Mouse (Mus musculus) stomach, postnatal 0 days (tissue): ENCODE data around the gene Arid3c. TPM values are rescaled to one million over a fixed set of nuclear protein-coding genes. Genes with fewer than 3 reads are reported as not detected.
A peak's percentile ranks its signal among the peaks of the same experiment; 100 is the strongest.
"Not testable (repeated sequence)": the region's sequence is repeated elsewhere in the genome, so short reads cannot be mapped to it uniquely, and the experiment has no call there.

Experiments
- ATAC-seq: fragments of 200-750 bp; cut with Nextera tagmentation; 2 replicates; pipeline ENCODE4 v1.8.0; 2017; ENCODE audit not compliant: low FRiP score, low TSS enrichment
- DNase-seq: peaks from one replicate; pipeline ENCODE4 v3.0.0-alpha.2; 2016; ENCODE audit warnings: low spot score
- H3K27ac ChIP-seq: fragments of 300-500 bp; sonication (generic); replicated peaks from 2 replicates; pipeline ENCODE4 v1.5.1; 2014; ENCODE audit warnings: mild to moderate bottlenecking, control low read depth
- H3K27me3 ChIP-seq: fragments of 300-500 bp; sonication (generic); 2 replicates; pipeline ENCODE4 v1.6.1; 2014; ENCODE audit warnings: low read length; ENCODE audit not compliant: control insufficient read depth, insufficient read depth
- H3K36me3 ChIP-seq: fragments of 300-500 bp; sonication (generic); 2 replicates; pipeline ENCODE4 v1.6.1; 2014; ENCODE audit warnings: low read length, mixed read lengths; ENCODE audit not compliant: control insufficient read depth, insufficient read depth
- H3K4me1 ChIP-seq: fragments of 300-500 bp; sonication (generic); replicated peaks from 2 replicates; pipeline ENCODE4 v1.6.1; 2014; ENCODE audit warnings: antibody characterized with exemption; ENCODE audit not compliant: control insufficient read depth, insufficient read depth
- H3K4me2 ChIP-seq: fragments of 300-500 bp; sonication (generic); replicated peaks from 2 replicates; pipeline ENCODE4 v1.6.1; 2014; ENCODE audit warnings: low read depth, mild to moderate bottlenecking, control low read depth, moderate library complexity
- H3K4me3 ChIP-seq: fragments of 300-500 bp; sonication (generic); 2 replicates; pipeline ENCODE4 v1.5.1; 2014; ENCODE audit warnings: low read depth, low read length, control low read depth
- H3K9ac ChIP-seq: fragments of 300-500 bp; sonication (generic); 2 replicates; pipeline ENCODE4 v1.6.1; 2014; ENCODE audit warnings: mild to moderate bottlenecking, low read length, control low read depth, mixed read lengths
- H3K9me3 ChIP-seq: fragments of 300-500 bp; sonication (generic); 2 replicates; pipeline ENCODE4 v1.6.1; 2016; ENCODE audit warnings: low read length; ENCODE audit not compliant: control insufficient read depth
- CTCF ChIP-seq: IDR thresholded peaks from 2 replicates; pipeline ENCODE4 v1.5.1; 2016; ENCODE audit warnings: antibody characterized with exemption, low read depth, mild to moderate bottlenecking, moderate library complexity
- EP300 ChIP-seq: optimal IDR thresholded peaks from 2 replicates; pipeline ENCODE3; 2016; ENCODE audit warnings: antibody characterized with exemption
- WGBS: fragments of 180-500 bp; shearing (Covaris S2); extraction: QIAGEN DNeasy Blood & Tissue Kit; methylation state at CpG from one replicate; pipeline ENCODE4 v1.1.7; 2014; 5-methylcytosine and 5-hydroxymethylcytosine counted together
- polyA plus RNA-seq: library from polyadenylated mRNA; unstranded; fragments of >200 nt; fragmentation: Nextera tagmentation; extraction: Ambion mirVana; gene quantifications from 2 replicates; pipeline ENCODE4 v1.2.1, GENCODE M21; 2015

The Arid3c gene
- polyA plus RNA-seq, 1 experiment from 2014 or later = 0.05 TPM

GRCm38 (mm10) chr4:41704651-41705050 lies 26.3 kb downstream of the Arid3c start:
- no peaks in the 10 kb centered on the region for H3K36me3 ChIP-seq
- no peak overlapping the region for H3K27ac ChIP-seq
- H3K4me3 ChIP-seq = no peak overlapping the region
- no peaks in the 10 kb centered on the region for H3K4me1 ChIP-seq
- DNase-seq (no peak), ATAC-seq (no peak)
- TF ChIP-seq EP300 (no peak), CTCF (no peak)
- H3K9me3 ChIP-seq = no peaks in the 10 kb centered on the region
- WGBS = 6% methylated on average over 5 of the region's 5 CpGs
- no peak overlapping the region for H3K9ac ChIP-seq
- H3K27me3 ChIP-seq = no peaks in the 10 kb centered on the region; the same call in 1 of the 2 replicates
- H3K4me2 ChIP-seq = no peak overlapping the region

GRCm38 (mm10) chr4:41702226-41702625 lies 28.7 kb downstream of the Arid3c start:
- H3K27me3 ChIP-seq, H3K27ac ChIP-seq, H3K4me1 ChIP-seq, DNase-seq, H3K36me3 ChIP-seq, H3K4me3 ChIP-seq, H3K9me3 ChIP-seq, H3K4me2 ChIP-seq, H3K9ac ChIP-seq, ATAC-seq: not testable (repeated sequence)
- WGBS = 68% methylated on average over 2 of the region's 2 CpGs

- H3K9me3 ChIP-seq, ATAC-seq, H3K27me3 ChIP-seq, H3K4me3 ChIP-seq, H3K9ac ChIP-seq, H3K36me3 ChIP-seq, H3K27ac ChIP-seq, H3K4me2 ChIP-seq, H3K4me1 ChIP-seq, DNase-seq: not testable (repeated sequence)
- 86% methylated on average over 2 of the region's 8 CpGs for WGBS
These were observed 30.7 kb downstream of the Arid3c start for GRCm38 (mm10) chr4:41700224-41700623.

- not testable (repeated sequence) for H3K4me1 ChIP-seq, DNase-seq, ATAC-seq, H3K36me3 ChIP-seq, H3K4me3 ChIP-seq, H3K4me2 ChIP-seq, H3K27ac ChIP-seq, H3K9ac ChIP-seq, H3K27me3 ChIP-seq, H3K9me3 ChIP-seq
- 89% methylated on average over 9 of the region's 10 CpGs for WGBS
These were observed 31.2 kb downstream of the Arid3c start, which contains the start of gene Il11ra1 for GRCm38 (mm10) chr4:41699783-41700182. Il11ra1 (plus strand) TSS chr4:41699989.

- not testable (repeated sequence) for H3K4me3 ChIP-seq, H3K36me3 ChIP-seq, DNase-seq, ATAC-seq, H3K9me3 ChIP-seq, H3K4me1 ChIP-seq, H3K27me3 ChIP-seq, H3K27ac ChIP-seq, H3K9ac ChIP-seq, H3K4me2 ChIP-seq
- 11% methylated on average over 16 of the region's 32 CpGs for WGBS
These were observed 32.4 kb downstream of the Arid3c start for GRCm38 (mm10) chr4:41698421-41699016.

- DNase-seq = peak; percentile 77
- H3K4me2 ChIP-seq, H3K27ac ChIP-seq, H3K4me3 ChIP-seq, H3K27me3 ChIP-seq, ATAC-seq, H3K4me1 ChIP-seq, H3K9ac ChIP-seq, H3K36me3 ChIP-seq, H3K9me3 ChIP-seq: not testable (repeated sequence)
- peak; percentile 75 for TF ChIP-seq CTCF
- WGBS = 16% methylated on average over 31 of the region's 40 CpGs
These were observed 33.8 kb downstream of the Arid3c start, which contains the start of gene Cntfr for GRCm38 (mm10) chr4:41696930-41697841. Cntfr (minus strand) TSS chr4:41697089.

- not testable (repeated sequence) for ATAC-seq, H3K9me3 ChIP-seq, H3K27ac ChIP-seq, H3K4me1 ChIP-seq, H3K27me3 ChIP-seq, DNase-seq, H3K4me3 ChIP-seq, H3K4me2 ChIP-seq, H3K9ac ChIP-seq, H3K36me3 ChIP-seq
- WGBS = 32% methylated on average over 11 of the region's 15 CpGs
These were observed 34.5 kb downstream of the Arid3c start for GRCm38 (mm10) chr4:41696452-41696851.

GRCm38 (mm10) chr4:41695800-41696199 lies 35.1 kb downstream of the Arid3c start:
- not testable (repeated sequence) for H3K36me3 ChIP-seq, H3K27me3 ChIP-seq, ATAC-seq, H3K4me3 ChIP-seq, DNase-seq, H3K9me3 ChIP-seq, H3K4me1 ChIP-seq, H3K27ac ChIP-seq, H3K4me2 ChIP-seq, H3K9ac ChIP-seq
- 7% methylated on average over 11 of the region's 38 CpGs for WGBS
